Mouse (Mus musculus) hindbrain, postnatal 0 days (tissue): Measurements from ENCODE around the gene Sall1. TPM values are rescaled to one million over a fixed set of nuclear protein-coding genes. Genes with fewer than 3 reads are reported as not detected.
A peak's percentile ranks its signal among the peaks of the same experiment; 100 is the strongest.

Source experiments
- ATAC-seq: fragments of 200-750 bp; cut with Nextera tagmentation; 2 replicates; pipeline ENCODE4 v1.8.0; 2017; ENCODE audit warnings: mild to moderate bottlenecking, moderate TSS enrichment, moderate library complexity
- DNase-seq: peaks from one replicate; pipeline ENCODE4 v3.0.0-alpha.2; 2015; ENCODE audit warnings: low spot score
- H3K27ac ChIP-seq: fragments of 300-500 bp; sonication (generic); 2 replicates; pipeline ENCODE4 v1.5.1; 2014; ENCODE audit warnings: mild to moderate bottlenecking
- H3K27me3 ChIP-seq: fragments of 300-500 bp; sonication (generic); 2 replicates; pipeline ENCODE4 v1.6.1; 2014; ENCODE audit warnings: low read length, mixed read lengths; ENCODE audit not compliant: insufficient read depth
- H3K36me3 ChIP-seq: fragments of 300-500 bp; sonication (generic); 2 replicates; pipeline ENCODE4 v1.6.1; 2014; ENCODE audit warnings: low read length, mixed read lengths; ENCODE audit not compliant: insufficient read depth
- H3K4me1 ChIP-seq: fragments of 300-500 bp; sonication (generic); 2 replicates; pipeline ENCODE4 v1.6.1; 2014; ENCODE audit warnings: antibody characterized with exemption, low read length, mixed read lengths; ENCODE audit not compliant: insufficient read depth
- H3K4me2 ChIP-seq: fragments of 300-500 bp; sonication (generic); 2 replicates; pipeline ENCODE4 v1.6.1; 2014; ENCODE audit warnings: low read depth, mild to moderate bottlenecking, low read length, moderate library complexity, mixed read lengths
- H3K4me3 ChIP-seq: fragments of 300-500 bp; sonication (generic); 2 replicates; pipeline ENCODE4 v1.5.1; 2014; ENCODE audit warnings: low read length
- H3K9ac ChIP-seq: fragments of 300-500 bp; sonication (generic); replicated peaks from 2 replicates; pipeline ENCODE4 v1.6.1; 2014; ENCODE audit warnings: mild to moderate bottlenecking, low read length, moderate library complexity, mixed read lengths
- H3K9me3 ChIP-seq: fragments of 300-500 bp; sonication (generic); 2 replicates; pipeline ENCODE4 v1.6.1; 2016; ENCODE audit warnings: low read length, mixed read lengths
- CTCF ChIP-seq: IDR thresholded peaks from 2 replicates; pipeline ENCODE4 v1.5.1; 2016; ENCODE audit warnings: antibody characterized with exemption, control low read depth, low read depth
- WGBS: fragments of 180-500 bp; shearing (Covaris S2); extraction: QIAGEN DNeasy Blood & Tissue Kit; methylation state at CpG from one replicate; pipeline ENCODE4 v1.1.7; 2014; 5-methylcytosine and 5-hydroxymethylcytosine counted together
- polyA plus RNA-seq: library from polyadenylated mRNA; unstranded; fragments of >200 nt; fragmentation: Nextera tagmentation; extraction: Ambion mirVana; gene quantifications from 2 replicates; pipeline ENCODE4 v1.2.1, GENCODE M21; 2015
- total RNA-seq: library from RNA; depleted of rRNA; stranded (reverse); fragments of >200 nt; gene quantifications from 2 replicates; pipeline ENCODE4 v1.2.3, GENCODE M21; 2014

The Sall1 gene
- total and polyA plus RNA-seq, 2 experiments from 2014 or later: 3.3 to 7.5 TPM

- H3K9ac ChIP-seq: 0 out of 2 replicates have a peak overlapping the region, but pooled peaks have one; percentile 33
- 1% methylated on average over 31 of the region's 31 CpGs for WGBS
- peaks cover 35% of the 10 kb centered on the region for H3K27me3 ChIP-seq
- peak overlapping the region; percentile 80; the same call in 1 of the 2 replicates for H3K27ac ChIP-seq
- H3K36me3 ChIP-seq: no peaks in the 10 kb centered on the region
- peak overlapping the region; percentile 52 for H3K4me3 ChIP-seq
- no peaks in the 10 kb centered on the region for H3K4me1 ChIP-seq
- H3K9me3 ChIP-seq: no peaks in the 10 kb centered on the region
- TF ChIP-seq CTCF: no peak
- ATAC-seq: no peak
- peak; percentile 33 for DNase-seq
- peak overlapping the region; percentile 72 for H3K4me2 ChIP-seq
Measured at GRCm38 (mm10) chr8:89044511-89045217, 702 bp upstream of the Sall1 start.

- no peaks in the 10 kb centered on the region for H3K36me3 ChIP-seq
- H3K4me1 ChIP-seq: no peaks in the 10 kb centered on the region
- no peak for TF ChIP-seq CTCF
- H3K9me3 ChIP-seq: no peaks in the 10 kb centered on the region
- H3K4me2 ChIP-seq: peak overlapping the region; percentile 72
- peaks cover 38% of the 10 kb centered on the region for H3K27me3 ChIP-seq
- under 1% methylated on average over 30 of the region's 32 CpGs for WGBS
- DNase-seq (peak; percentile 70), ATAC-seq (peak; percentile 79)
- H3K9ac ChIP-seq: peak overlapping the region; percentile 67; the same call in 1 of the 2 replicates
- H3K27ac ChIP-seq: peak overlapping the region; percentile 80
- peak overlapping the region; percentile 52 for H3K4me3 ChIP-seq
Measured at GRCm38 (mm10) chr8:89043371-89043841, 556 bp downstream of the Sall1 start.

GRCm38 (mm10) chr8:89042560-89043370, 1.2 kb downstream of the Sall1 start:
- no peak for TF ChIP-seq CTCF
- H3K27me3 ChIP-seq: peaks cover 40% of the 10 kb centered on the region
- WGBS: 2% methylated on average over 68 of the region's 80 CpGs
- peak overlapping the region; percentile 52 for H3K4me3 ChIP-seq
- ATAC-seq: peak; percentile 90
- no peaks in the 10 kb centered on the region for H3K36me3 ChIP-seq
- no peaks in the 10 kb centered on the region for H3K4me1 ChIP-seq
- H3K4me2 ChIP-seq: peak overlapping the region; percentile 72
- peak overlapping the region; percentile 67 for H3K9ac ChIP-seq
- DNase-seq: peak; percentile 88
- H3K27ac ChIP-seq: peak overlapping the region; percentile 80; the same call in 1 of the 2 replicates
- no peaks in the 10 kb centered on the region for H3K9me3 ChIP-seq

GRCm38 (mm10) chr8:89042118-89042460, 1.9 kb downstream of the Sall1 start:
- H3K9ac ChIP-seq: peak overlapping the region; percentile 67
- peak; percentile 40 for DNase-seq
- H3K4me1 ChIP-seq: no peaks in the 10 kb centered on the region
- no peak for ATAC-seq
- no peaks in the 10 kb centered on the region for H3K9me3 ChIP-seq
- 0% methylated on average over 35 of the region's 35 CpGs for WGBS
- H3K27me3 ChIP-seq: peaks cover 39% of the 10 kb centered on the region
- peak overlapping the region; percentile 52 for H3K4me3 ChIP-seq
- peak overlapping the region; percentile 72 for H3K4me2 ChIP-seq
- no peak for TF ChIP-seq CTCF
- H3K36me3 ChIP-seq: no peaks in the 10 kb centered on the region
- H3K27ac ChIP-seq: peak overlapping the region; percentile 80

- WGBS: under 1% methylated on average over 47 of the region's 55 CpGs
- peaks cover 40% of the 10 kb centered on the region for H3K27me3 ChIP-seq
Measured at GRCm38 (mm10) chr8:89041421-89042117, 2.4 kb downstream of the Sall1 start.

GRCm38 (mm10) chr8:89040751-89041420, 3.1 kb downstream of the Sall1 start:
- no peak for DNase-seq
- no peaks in the 10 kb centered on the region for H3K36me3 ChIP-seq
- no peaks in the 10 kb centered on the region for H3K4me1 ChIP-seq
- H3K9ac ChIP-seq: peak overlapping the region; percentile 67; the same call in 1 of the 2 replicates
- peak overlapping the region; percentile 80 for H3K27ac ChIP-seq
- no peaks in the 10 kb centered on the region for H3K9me3 ChIP-seq
- peaks cover 42% of the 10 kb centered on the region for H3K27me3 ChIP-seq
- H3K4me3 ChIP-seq: peak overlapping the region; percentile 52
- ATAC-seq: no peak
- 3% methylated on average over 40 of the region's 40 CpGs for WGBS
- no peak for TF ChIP-seq CTCF
- peak overlapping the region; percentile 72 for H3K4me2 ChIP-seq

More at GRCm38 (mm10) chr8:89041421-89042117, 2.4 kb downstream of the Sall1 start:
- no peaks in the 10 kb centered on the region for H3K9me3 ChIP-seq
- no peak for TF ChIP-seq CTCF
- peak overlapping the region; percentile 72 for H3K4me2 ChIP-seq
- H3K4me3 ChIP-seq: peak overlapping the region; percentile 52
- H3K4me1 ChIP-seq: no peaks in the 10 kb centered on the region
- no peaks in the 10 kb centered on the region for H3K36me3 ChIP-seq
- H3K9ac ChIP-seq: peak overlapping the region; percentile 67
- no peak for ATAC-seq
- no peak for DNase-seq
- H3K27ac ChIP-seq: peak overlapping the region; percentile 80
